Mouse (Mus musculus) heart, embryonic 10.5 days (tissue): ENCODE measurements around the gene Wdpcp. TPM values are rescaled to one million over a fixed set of nuclear protein-coding genes. Genes with fewer than 3 reads are reported as not detected.
"Not testable (repeated sequence)": the region's sequence is repeated elsewhere in the genome, so short reads cannot be mapped to it uniquely, and the experiment has no call there.

Experiments used
- DNase-seq: peaks from one replicate; pipeline ENCODE4 v3.0.0-alpha.2; 2017; ENCODE audit warnings: low spot score
- H3K27ac ChIP-seq: fragments of 300-500 bp; sonication (generic); 2 replicates; pipeline ENCODE4 v1.5.1; 2016; ENCODE audit warnings: mild to moderate bottlenecking
- H3K27me3 ChIP-seq: fragments of 300-500 bp; sonication (generic); 2 replicates; pipeline ENCODE4 v1.6.1; 2016; ENCODE audit warnings: mild to moderate bottlenecking; ENCODE audit not compliant: poor library complexity, insufficient read depth, severe bottlenecking
- H3K36me3 ChIP-seq: fragments of 300-500 bp; sonication (generic); 2 replicates; pipeline ENCODE4 v1.6.1; 2016; ENCODE audit warnings: mild to moderate bottlenecking, moderate library complexity
- H3K4me1 ChIP-seq: fragments of 300-500 bp; sonication (generic); 2 replicates; pipeline ENCODE4 v1.6.1; 2016; ENCODE audit warnings: mild to moderate bottlenecking
- H3K4me3 ChIP-seq: fragments of 300-500 bp; sonication (generic); 2 replicates; pipeline ENCODE4 v1.5.1; 2016; ENCODE audit warnings: mild to moderate bottlenecking, moderate library complexity
- H3K9me3 ChIP-seq: fragments of 300-500 bp; sonication (generic); 2 replicates; pipeline ENCODE4 v1.6.1; 2016; ENCODE audit warnings: mild to moderate bottlenecking, moderate library complexity
- WGBS: fragments of 180-500 bp; shearing (Covaris S2); methylation state at CpG from one replicate; pipeline ENCODE4 v1.1.7; 2016; 5-methylcytosine and 5-hydroxymethylcytosine counted together
- polyA plus RNA-seq: library from polyadenylated mRNA; unstranded; fragments of >200 nt; fragmentation: Nextera tagmentation; extraction: Ambion mirVana; gene quantifications from 2 replicates; pipeline ENCODE4 v1.2.1, GENCODE M21; 2016

The Wdpcp gene
- 6.8 and 7.0 TPM in 2 replicates for polyA plus RNA-seq

DNA sequence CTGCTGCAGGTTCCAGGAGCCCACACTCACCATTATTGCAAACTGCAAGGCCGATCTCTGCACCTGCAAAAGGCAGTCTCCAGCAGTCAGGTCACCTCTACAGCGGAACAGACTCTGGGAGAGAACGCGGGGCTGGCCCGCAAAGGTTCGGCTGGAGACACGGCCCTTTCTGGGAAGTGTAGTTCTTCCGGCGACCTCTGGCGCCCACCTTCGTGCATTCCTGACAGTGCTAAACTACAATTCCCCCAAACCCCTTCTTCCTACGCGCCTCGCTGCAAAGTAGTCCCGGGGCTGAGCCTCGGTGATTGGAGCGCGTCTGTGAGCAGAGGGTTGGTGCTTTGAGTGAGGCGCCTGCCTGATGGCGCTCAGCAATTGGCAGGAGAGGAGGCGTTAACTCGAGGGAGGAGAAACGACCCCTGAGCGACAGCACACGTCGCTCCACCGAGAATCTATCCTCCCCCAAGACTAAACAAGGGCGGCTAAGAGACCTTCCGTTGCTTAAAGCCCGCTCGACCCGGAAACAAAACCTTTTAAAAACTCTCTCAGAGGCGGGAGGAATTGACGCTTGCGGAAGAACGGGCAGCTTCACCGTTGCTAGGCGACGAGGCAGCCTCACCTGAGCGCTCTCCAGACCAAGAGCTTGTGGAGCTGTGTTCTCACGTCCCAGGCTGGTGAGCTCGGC is at the start of gene Wdpcp, which contains the start of gene Mdh1:
Gene Wdpcp, plus strand, starts transcription at position 536 of the 682 bp plus-strand sequence.
Gene Mdh1, minus strand, starts transcription at position 668 of the 682 bp plus-strand sequence.
- peak; percentile 99 for DNase-seq
- Histone ChIP-seq H3K9me3 (no peaks in the 10 kb centered on the region), H3K27me3 (no peaks in the 10 kb centered on the region), H3K4me1 (0 out of 2 replicates have a peak, but pooled peaks cover 12% of the 10 kb centered on the region), H3K36me3 (peaks cover 7% of the 10 kb centered on the region; the same call in 1 of the 2 replicates), H3K27ac (peak within 1 kb of the TSS; percentile 93), H3K4me3 (peak within 1 kb of the TSS; percentile 84)
- under 1% methylated on average over 42 of the region's 42 CpGs for WGBS

GRCm38 (mm10) chr11:21528676-21529394 is 43.2 kb upstream of the Wdpcp start:
- WGBS: 56% methylated on average over 2 of the region's 2 CpGs
- Histone ChIP-seq H3K27me3 (no peaks in the 10 kb centered on the region), H3K36me3 (no peaks in the 10 kb centered on the region), H3K27ac (no peak overlapping the region), H3K4me3 (no peak overlapping the region), H3K4me1 (no peaks in the 10 kb centered on the region), H3K9me3 (no peaks in the 10 kb centered on the region)
- DNase-seq: no peak

GRCm38 (mm10) chr11:21530856-21531255 is 41.2 kb upstream of the Wdpcp start:
- 75% methylated on average over 2 of the region's 2 CpGs for WGBS
- H3K36me3 ChIP-seq, H3K27me3 ChIP-seq, H3K4me1 ChIP-seq, DNase-seq, H3K9me3 ChIP-seq, H3K27ac ChIP-seq, H3K4me3 ChIP-seq: not testable (repeated sequence)

GRCm38 (mm10) chr11:21540072-21540471 is 32.0 kb upstream of the Wdpcp start:
- DNase-seq: no peak
- WGBS: 53% methylated on average over 2 of the region's 2 CpGs
- H3K36me3 ChIP-seq: no peaks in the 10 kb centered on the region
- H3K9me3 ChIP-seq: no peaks in the 10 kb centered on the region
- no peaks in the 10 kb centered on the region for H3K4me1 ChIP-seq
- H3K4me3 ChIP-seq: no peak overlapping the region
- H3K27me3 ChIP-seq: no peaks in the 10 kb centered on the region
- no peak overlapping the region for H3K27ac ChIP-seq

DNA sequence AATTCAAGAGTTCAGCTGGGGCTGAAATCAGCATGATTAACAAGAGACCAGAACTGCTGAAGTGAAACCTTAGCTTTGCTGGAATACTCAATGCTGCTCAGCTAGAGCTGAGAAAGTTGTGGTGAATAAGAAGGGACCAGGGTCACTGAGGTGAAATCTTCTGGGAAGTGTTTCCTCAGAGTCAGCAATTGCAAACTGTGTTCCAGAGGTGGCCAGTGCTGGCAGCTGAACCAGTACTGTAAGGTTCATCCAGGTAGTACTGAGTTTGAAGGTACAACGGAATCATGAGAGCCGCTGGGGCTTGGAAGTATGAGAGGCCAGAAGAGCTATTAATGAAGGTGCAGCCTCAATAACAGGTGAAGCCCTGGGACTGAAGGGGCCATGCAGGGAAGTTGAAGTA is 31.4 kb upstream of the Wdpcp start:
- 85% methylated on average over 2 of the region's 2 CpGs for WGBS
- DNase-seq: no peak
- Histone ChIP-seq H3K27ac (no peak overlapping the region), H3K4me1 (no peaks in the 10 kb centered on the region), H3K4me3 (no peak overlapping the region), H3K9me3 (no peaks in the 10 kb centered on the region), H3K27me3 (no peaks in the 10 kb centered on the region), H3K36me3 (no peaks in the 10 kb centered on the region)

DNA sequence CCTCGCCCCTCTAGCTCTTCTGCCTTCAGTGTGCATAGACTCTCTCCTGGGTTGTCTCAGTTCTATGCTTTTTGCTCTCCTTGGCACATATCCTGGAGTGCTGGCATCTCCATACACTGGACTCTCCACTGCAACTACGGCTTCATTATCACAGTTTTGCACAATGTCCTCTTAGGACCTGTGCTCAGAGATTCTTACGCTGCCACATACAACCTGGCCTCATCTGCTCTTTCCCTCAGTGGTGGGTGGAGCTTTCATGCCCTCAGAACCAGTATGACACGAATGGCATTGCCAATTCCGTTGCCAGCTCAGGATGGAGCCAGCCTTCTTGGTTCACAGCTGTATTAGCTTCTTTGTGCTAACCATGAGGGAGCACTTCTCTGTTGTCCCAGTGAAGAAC is 29.3 kb upstream of the Wdpcp start:
- Histone ChIP-seq H3K27me3 (no peaks in the 10 kb centered on the region), H3K4me3 (no peak overlapping the region), H3K27ac (no peak overlapping the region), H3K36me3 (no peaks in the 10 kb centered on the region), H3K4me1 (no peaks in the 10 kb centered on the region), H3K9me3 (no peaks in the 10 kb centered on the region)
- no peak for DNase-seq
- 83% methylated on average over 5 of the region's 5 CpGs for WGBS

- H3K4me3 ChIP-seq: no peak overlapping the region
- WGBS: 59% methylated on average over 2 of the region's 2 CpGs
- H3K27ac ChIP-seq: no peak overlapping the region
- no peaks in the 10 kb centered on the region for H3K36me3 ChIP-seq
- no peaks in the 10 kb centered on the region for H3K4me1 ChIP-seq
- no peaks in the 10 kb centered on the region for H3K27me3 ChIP-seq
- no peaks in the 10 kb centered on the region for H3K9me3 ChIP-seq
- DNase-seq: no peak
These were observed 27.0 kb upstream of the Wdpcp start for GRCm38 (mm10) chr11:21545021-21545420.

DNA sequence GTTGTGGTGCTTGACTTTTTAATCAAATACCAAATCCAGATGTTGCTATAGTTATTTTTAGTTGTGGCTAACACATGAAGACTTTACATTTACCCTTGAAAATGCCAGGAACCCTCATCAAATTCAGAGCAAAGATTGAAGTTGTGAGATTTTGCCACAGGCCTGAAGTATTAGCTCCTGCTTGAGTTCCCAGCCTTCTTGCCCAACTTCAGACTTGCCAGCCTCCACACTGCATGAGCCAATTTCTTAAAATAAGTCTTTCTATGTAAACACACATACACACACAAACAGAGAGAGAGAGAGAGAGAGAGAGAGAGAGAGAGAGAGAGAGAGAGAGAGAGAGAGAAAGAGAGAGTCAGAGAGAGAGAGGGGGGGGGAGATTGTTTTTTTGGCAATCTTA is 26.1 kb upstream of the Wdpcp start:
- H3K4me3 ChIP-seq: no peak overlapping the region
- H3K9me3 ChIP-seq: no peaks in the 10 kb centered on the region
- H3K36me3 ChIP-seq: no peaks in the 10 kb centered on the region
- H3K4me1 ChIP-seq: no peaks in the 10 kb centered on the region
- no peaks in the 10 kb centered on the region for H3K27me3 ChIP-seq
- no peak overlapping the region for H3K27ac ChIP-seq
- DNase-seq: no peak

- Histone ChIP-seq H3K4me1 (no peaks in the 10 kb centered on the region), H3K9me3 (no peaks in the 10 kb centered on the region), H3K4me3 (no peak overlapping the region), H3K27me3 (no peaks in the 10 kb centered on the region), H3K27ac (no peak overlapping the region), H3K36me3 (no peaks in the 10 kb centered on the region)
- WGBS: 45% methylated on average over 1 of the region's 1 CpGs
- no peak for DNase-seq
These were observed 25.4 kb upstream of the Wdpcp start for GRCm38 (mm10) chr11:21546671-21547070.

GRCm38 (mm10) chr11:21547518-21547917 is 24.5 kb upstream of the Wdpcp start:
- no peak overlapping the region for H3K27ac ChIP-seq
- no peak overlapping the region for H3K4me3 ChIP-seq
- H3K9me3 ChIP-seq: no peaks in the 10 kb centered on the region
- H3K4me1 ChIP-seq: no peaks in the 10 kb centered on the region
- H3K27me3 ChIP-seq: no peaks in the 10 kb centered on the region
- H3K36me3 ChIP-seq: no peaks in the 10 kb centered on the region
- no peak for DNase-seq

DNA sequence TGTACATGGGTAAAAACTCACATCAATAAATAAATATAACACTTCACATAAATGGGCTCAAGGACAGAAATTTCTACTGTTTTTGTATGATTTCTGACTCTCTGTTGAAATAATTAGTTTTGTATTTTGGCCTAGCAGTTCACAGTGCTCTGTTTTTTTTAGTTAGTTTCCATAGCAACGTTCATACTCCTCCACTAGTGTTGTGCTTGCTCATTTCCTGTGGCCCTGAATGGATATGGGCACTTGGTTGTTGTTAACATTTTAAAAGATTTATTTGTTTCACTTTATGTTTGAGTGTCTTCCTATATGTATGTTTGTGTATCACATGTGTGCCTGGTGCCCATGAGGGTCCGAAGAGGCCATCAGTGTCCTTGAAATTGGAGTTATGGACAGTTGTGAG is 23.0 kb upstream of the Wdpcp start:
- Histone ChIP-seq H3K27ac (no peak overlapping the region), H3K4me3 (no peak overlapping the region), H3K9me3 (no peaks in the 10 kb centered on the region), H3K4me1 (no peaks in the 10 kb centered on the region), H3K27me3 (no peaks in the 10 kb centered on the region), H3K36me3 (no peaks in the 10 kb centered on the region)
- 90% methylated on average over 2 of the region's 2 CpGs for WGBS
- DNase-seq: no peak

GRCm38 (mm10) chr11:21549754-21550153 is 22.3 kb upstream of the Wdpcp start:
- Histone ChIP-seq H3K36me3 (no peaks in the 10 kb centered on the region; the same call in 1 of the 2 replicates), H3K27me3 (no peaks in the 10 kb centered on the region), H3K4me1 (no peaks in the 10 kb centered on the region), H3K9me3 (no peaks in the 10 kb centered on the region), H3K4me3 (no peak overlapping the region), H3K27ac (no peak overlapping the region)
- DNase-seq: no peak
- WGBS: 62% methylated on average over 4 of the region's 4 CpGs
